Mouse (Mus musculus) heart, postnatal 25 days (tissue): ENCODE measurements around the gene Rasd1. TPM values are rescaled to one million over a fixed set of nuclear protein-coding genes. Genes with fewer than 3 reads are reported as not detected.
"Not testable (repeated sequence)": the region's sequence is repeated elsewhere in the genome, so short reads cannot be mapped to it uniquely, and the experiment has no call there.

Experiments
- DNase-seq: peaks from one replicate; pipeline ENCODE4 v3.0.0; 2022; ENCODE audit warnings: low spot score
- intact Hi-C: fragments of 180-260 bp; cut with DNase I; formaldehyde crosslinking; loops from one replicate; pipeline ENCODE4 v1.15.1; 2025
- total RNA-seq, 2 experiments: library from RNA; stranded (reverse); gene quantifications; 2 replicates each; pipeline ENCODE4 v1.2.3; 2021

Rasd1 gene
- total RNA-seq, 2 experiments from 2014 or later, result 6.4 to 6.5 TPM

DNA sequence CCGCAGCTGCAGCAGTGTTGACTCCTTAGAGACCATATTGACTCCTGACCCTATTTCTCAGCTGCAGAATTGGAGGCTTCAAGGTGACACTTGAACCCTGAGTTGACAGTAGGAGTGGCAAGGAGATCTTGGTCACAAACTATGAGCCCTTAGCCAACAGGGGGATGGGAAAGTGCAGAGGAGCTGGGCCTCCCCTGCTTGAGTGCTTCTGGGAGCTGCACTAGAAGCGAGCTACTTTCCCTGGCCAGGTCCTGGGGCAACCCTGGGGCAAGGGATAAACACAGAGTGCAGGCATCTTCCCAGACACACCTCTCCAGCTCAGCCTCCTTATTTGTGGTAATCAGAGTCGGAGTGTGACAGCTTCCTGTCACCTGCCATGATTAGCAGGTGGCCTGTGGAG, 2.2 kb downstream of the Rasd1 start:
- no peak for DNase-seq

DNA sequence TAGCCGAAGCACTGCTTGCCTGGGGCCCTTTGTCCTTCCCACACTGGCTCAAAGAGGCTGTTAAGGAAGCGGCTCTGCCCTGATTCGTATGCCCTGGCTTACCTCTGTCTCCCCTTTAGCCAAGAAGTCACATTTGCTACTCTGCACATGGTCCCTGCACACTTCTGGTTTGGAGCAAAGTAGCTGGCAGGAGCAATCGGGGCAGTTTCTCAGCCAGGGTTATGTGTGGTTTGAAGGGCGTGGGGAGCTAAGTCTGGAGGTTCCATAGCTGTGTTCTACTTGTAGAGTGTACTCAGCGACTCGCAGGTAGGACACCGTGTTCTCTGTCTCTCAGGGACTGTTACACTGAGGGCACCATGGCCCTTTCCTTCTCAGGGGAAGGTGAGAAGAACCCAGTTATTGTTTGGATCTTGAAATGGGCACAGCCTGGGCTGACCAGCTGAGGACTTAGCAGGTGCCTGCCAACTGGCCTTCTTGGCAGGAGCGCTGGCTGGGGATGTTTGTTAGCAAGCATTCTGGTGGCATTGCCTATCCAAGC, 3.3 kb downstream of the Rasd1 start:
- intact Hi-C loops, result no loop called here
- no peak for DNase-seq

More for the DNA sequence above, 2.2 kb downstream of the Rasd1 start:
- intact Hi-C loops, result no loop called here

DNA sequence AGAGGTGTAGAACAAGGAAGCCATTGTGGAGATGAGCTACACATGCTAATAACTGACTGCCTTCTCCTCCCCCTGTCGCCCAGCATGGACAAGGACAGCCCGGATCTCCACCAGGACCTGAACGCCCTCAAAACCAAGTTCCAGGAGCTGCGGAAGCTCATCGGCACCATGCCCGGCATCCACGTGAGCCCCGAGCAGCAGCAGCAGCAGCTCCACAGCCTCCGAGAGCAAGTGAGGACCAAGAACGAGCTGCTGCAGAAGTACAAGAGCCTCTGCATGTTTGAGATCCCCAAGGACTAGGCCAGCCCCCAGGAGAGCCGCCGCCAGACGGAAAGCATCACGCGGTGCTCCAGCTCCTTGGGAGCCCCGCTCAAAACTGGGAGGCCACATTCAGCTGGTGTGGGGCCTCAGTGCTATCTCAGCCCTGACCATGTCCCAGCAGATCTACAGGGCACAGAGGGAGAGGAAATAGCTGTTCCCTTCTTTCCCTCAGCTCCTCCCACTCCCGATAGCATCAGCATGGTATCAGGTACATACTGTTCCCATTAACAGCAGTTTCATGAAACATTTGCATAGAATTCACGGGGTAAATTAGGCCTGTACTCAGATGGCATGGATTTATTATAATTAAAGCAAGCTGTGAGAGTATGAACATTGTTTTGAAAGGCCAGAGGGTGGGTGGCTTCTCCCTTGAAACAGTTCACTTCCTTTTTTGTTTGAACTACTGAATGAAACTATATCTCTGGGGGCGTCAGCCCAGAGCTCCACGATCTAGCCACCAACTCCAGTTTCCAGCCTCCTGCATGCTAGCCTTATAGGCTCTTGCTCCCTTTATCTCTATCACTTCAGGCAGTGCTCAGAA, 4.0 kb downstream of the Rasd1 start:
- DNase-seq, result no peak
- intact Hi-C loops, result no loop called here

DNA sequence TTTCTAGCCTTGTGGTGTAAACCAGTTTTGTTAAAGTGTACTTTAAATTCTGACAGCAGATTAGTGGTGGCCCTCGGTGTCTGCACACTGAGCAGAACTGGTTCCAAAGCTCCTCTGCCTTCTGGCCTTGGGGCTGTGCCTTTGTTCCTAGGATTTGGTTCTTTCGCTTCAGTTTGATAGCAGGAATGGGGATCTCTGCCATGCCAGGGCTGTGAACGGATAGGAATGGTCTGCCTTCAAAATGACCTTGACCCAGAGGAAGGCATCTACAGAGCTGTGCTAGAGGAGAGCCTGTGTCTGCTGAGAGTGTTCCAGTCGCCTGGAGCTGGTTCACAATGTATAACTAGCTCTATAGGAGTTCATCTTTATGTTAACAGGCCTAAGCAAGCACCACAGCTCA, 5.3 kb downstream of the Rasd1 start:
- no peak for DNase-seq
- intact Hi-C loops, result no loop called here

DNA sequence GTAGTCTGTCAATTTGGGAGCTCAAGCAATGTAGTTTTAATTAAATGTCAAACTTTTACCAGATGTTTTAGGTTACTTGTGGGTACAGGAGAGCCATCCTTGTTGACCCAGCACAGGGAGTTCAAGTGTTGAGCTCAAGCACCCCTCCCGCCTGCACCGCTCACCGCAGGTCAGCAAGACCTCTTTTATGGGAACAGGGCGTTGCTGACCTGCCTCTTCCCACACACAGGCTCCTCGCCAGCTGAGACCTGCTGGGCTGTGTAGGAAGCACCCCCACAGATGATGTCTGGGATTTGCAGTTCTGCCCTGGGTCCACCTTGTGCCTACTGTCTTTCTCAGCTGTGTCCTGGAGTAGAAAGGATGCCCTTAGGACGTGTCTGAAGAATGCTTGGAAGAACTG, 8.0 kb downstream of the Rasd1 start:
- intact Hi-C loops, result no loop called here
- no peak for DNase-seq

DNA sequence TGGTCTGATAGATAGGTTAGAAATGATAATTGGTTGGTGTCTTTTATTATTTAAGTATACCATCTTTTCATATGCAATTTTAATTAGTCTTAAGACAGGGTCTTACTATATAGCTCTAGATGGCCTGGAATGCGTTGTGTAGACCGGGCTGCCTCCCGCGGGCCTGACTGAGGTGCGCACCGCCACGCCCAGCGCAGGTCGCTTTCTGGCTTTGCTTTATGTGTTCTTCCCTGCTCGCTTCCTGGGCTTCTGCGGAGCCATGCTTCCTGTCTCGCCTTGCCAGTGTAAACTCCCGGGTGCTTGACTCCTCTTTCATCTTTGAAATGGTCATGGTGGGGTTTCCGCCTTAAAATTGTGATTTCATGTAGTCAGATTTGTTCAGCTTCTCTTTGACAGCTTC, 11.9 kb downstream of the Rasd1 start:
- intact Hi-C loops, result no loop called here
- no peak for DNase-seq

DNA sequence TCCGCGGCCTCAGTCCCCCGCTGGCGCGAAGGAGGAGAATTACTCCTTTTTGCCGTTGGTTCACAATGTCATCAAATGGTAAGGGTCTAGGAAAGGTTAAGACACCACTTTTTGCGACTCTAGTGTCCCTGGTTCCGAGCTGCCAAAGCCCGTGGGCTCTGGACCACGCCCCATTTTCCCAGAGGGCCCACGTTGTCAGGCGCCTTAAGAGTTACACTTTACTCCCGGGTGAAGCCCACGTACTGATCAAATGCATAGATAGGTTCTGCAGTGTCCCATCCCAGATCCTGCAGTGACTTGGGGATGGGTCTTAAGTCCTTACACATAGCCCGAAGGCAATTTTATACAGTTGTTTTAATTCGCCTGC, 16.4 kb downstream of the Rasd1 start:
- no peak for DNase-seq
- intact Hi-C loops, result loop anchor here (5.0 kb wide), 1 partner anchor 46 kb away; no protein-coding TSS in a partner anchor

DNA sequence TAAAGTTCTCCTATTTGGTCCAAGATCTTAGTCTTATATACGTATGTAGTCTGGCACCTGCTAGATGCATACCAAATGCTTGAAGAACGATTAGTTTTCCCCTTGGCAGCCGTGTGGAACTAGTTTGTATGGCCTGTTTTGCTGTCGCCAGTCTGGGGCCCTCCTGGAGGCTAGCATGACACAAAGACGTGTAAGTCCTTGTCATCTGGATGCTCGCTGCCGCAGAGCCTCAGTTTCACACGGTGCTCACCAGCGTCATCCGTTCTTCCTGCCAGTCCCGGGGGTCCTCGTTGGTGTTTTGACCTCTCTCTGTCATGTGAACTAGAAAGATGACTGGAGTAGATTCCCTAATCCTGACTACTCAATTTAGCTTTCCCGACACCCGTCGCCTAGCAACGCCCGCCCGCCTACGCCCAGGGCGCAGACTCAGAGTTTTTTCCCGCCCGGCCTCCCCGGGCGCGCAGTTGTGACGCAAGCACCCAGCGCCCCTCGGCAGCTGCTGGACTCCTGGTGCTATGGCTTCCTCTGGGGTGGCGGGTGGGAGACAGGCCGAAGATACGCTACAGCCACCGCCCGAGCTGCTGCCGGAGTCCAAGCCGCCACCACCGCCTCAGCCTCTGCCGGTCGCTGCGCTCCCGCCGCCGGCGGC, 16.9 kb downstream of the Rasd1 start, which contains the start of gene Med9:
TSS of gene Med9 (plus strand) at position 455 of the 649 bp plus-strand sequence.
- DNase-seq, result peak; percentile 87
- intact Hi-C loops, result loop anchor here (5.0 kb wide), 1 partner anchor 46 kb away; no protein-coding TSS in a partner anchor

DNA sequence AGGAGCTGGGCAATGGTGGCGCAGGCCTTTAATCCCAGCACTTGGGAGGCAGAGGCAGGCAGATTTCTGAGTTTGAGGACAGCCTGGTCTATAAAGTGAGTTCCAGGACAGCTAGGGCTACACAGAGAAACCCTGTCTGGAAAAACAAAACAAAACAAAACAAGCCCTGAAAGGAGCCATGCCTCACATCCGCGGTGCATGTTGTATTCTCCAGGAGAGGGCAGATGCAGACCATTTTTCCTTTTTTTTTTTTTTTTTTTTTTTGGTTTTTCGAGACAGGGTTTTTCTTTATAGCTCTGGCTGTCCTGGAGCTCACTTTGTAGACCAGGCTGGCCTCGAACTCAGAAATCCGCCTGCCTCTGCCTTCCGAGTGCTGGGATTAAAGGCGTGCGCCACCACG, 19.9 kb downstream of the Rasd1 start:
- not testable (repeated sequence) for DNase-seq
- intact Hi-C loops, result loop anchor here (5.0 kb wide), 1 partner anchor 43 kb away; no protein-coding TSS in a partner anchor

DNA sequence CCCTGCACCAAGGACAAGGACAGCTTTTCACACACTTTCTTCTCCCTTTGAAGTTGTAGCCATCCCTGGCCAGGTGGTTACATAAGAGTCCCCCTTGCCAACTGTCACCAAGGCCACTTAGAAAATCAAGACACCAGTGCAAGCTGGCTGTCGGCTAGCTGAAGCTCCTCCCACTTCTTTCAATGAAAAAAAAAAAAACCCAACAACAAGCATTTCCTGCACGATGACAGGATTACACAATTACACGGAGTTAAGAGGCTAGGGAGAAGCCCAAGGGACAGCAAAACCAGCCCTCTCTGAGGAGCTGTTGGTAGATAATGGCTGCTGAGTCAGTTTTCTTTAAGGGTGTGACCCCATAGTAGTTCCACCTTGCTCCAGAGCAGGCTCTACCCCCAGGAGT, 23.4 kb downstream of the Rasd1 start:
- intact Hi-C loops, result no loop called here
- DNase-seq, result no peak

DNA sequence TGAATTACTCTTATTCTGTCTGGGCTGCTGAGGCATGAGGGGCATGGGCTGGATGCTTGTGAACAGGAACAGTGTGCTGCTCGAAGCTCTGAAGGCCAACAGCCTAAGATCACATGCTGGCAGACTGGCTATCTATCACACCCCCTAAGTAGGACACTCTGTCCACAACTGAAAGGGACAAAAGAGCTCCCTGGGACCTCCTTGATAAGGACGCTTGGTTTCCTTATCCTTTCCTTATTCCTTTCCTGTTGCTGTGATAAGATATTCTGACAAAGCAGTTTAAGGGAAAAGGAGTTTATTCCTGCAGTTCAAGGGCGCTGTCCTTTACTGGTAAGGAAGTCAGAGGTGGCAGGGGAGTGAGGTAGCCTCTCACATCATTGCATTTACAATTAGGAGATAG, 24.1 kb downstream of the Rasd1 start:
- no peak for DNase-seq
- intact Hi-C loops, result no loop called here

DNA sequence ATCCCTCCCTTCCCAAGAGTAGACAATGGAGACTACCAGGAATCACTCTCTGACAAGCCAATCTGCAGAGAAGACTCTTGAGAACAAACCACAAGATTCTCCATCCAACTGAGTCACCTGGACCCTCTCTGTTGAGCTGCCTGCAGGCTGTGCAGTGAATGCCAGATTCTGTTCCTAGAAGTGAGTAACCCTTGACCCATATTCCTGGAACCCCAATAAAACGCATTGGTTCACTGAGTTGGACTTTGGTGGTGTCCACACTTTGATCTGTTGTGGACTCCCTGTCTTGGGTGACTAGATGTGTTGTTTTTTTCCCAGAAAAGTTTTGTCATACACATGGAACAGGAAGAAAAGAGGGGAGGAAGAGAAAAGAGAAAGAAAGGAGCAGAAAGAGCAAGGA, 24.9 kb downstream of the Rasd1 start:
- no peak for DNase-seq
- intact Hi-C loops, result no loop called here

DNA sequence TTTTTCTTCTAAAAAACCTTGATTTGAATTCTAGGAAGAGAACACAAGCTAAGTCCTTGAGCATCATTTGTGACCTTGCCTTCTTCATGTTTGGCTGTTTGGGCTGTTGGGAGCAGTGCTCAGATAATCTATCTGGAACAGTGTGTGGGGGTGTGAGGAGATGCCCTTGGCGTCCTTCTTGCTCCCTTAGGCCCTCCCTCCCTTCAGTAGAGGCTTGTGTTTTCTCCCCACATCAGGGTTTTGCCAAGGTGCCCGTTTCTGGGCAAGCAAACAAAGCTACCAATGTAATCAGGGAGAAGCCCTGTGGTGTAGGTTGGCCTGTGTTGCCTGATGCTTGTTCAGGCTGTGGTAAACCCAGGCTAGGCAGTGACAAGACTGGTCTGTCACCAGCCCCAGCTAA, 27.1 kb downstream of the Rasd1 start:
- DNase-seq, result no peak
- intact Hi-C loops, result no loop called here

DNA sequence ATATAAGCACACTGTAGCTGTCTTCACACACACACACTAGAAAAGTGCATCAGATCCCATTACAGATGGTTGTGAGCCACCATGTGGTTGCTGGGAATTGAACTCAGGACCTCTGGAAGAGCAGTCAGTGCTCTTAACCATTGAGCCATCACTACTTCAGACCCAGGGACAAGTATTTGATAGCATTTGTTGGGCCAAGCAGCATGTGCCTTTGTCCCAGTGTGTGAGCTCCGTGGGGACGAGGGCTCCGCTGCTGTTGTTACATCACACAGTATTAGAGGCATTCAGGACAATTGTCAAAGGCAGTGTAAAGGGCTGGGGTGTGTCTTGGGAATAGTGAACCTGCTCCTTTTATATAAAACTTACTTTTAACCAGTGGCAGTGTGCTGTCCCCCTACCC, 27.7 kb downstream of the Rasd1 start:
- no peak for DNase-seq
- intact Hi-C loops, result no loop called here

DNA sequence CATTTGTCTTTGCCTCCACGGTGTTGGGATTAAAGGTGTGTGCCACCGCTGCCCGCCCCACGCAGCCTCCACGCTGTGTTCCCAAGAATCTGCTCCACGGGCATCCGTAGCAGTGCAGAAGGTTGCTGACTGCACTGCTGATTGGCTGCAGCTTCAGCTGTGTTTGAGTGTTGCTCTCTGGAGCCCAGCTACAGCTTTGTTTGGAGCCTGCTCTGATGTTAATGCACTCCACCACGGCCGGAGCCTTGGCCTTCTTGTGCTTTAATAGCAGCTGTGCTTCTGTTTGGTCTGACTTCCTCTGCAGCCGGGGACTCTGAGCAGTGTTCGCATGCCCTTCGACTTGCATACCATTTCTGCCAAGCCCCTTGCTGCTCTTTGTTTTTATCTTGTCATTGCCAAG, 30.8 kb downstream of the Rasd1 start:
- intact Hi-C loops, result no loop called here
- DNase-seq, result no peak

DNA sequence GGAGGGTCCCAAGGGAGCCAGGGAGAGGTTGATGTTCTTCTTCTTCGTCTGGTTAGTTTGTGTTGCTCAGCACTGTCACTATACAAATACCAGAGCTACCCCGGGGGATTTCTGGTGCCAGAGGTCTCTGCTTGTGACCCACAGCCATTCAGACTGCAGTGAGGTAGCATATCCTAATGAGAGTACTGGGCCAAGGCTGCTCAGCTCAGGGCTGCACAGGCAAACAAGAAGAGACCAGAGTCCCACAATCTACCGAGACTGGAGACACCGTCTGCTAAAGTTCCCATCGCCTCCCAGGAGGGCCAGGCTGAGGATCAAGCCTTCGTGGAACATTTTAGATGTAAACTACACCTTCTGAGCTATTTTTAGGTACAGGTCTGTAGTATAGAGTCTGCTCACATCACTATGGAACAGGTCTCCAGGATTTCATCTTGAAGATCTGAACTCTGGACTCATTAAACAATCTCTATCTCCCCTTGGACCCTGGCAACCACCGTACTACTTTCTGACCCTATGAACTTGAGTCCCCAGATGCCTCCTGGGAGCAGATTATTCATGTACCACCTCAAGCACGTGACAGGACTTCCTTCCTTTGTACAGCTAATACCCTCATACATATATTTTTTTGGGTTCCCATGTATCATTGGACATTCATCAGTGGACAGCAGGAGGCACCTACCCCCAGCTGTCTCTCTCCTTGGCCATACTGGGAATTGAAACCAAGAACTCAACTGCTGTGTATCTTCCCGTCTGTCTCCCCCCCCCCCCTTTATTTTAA, 32.0 kb downstream of the Rasd1 start:
- intact Hi-C loops, result no loop called here
- DNase-seq, result no peak

DNA sequence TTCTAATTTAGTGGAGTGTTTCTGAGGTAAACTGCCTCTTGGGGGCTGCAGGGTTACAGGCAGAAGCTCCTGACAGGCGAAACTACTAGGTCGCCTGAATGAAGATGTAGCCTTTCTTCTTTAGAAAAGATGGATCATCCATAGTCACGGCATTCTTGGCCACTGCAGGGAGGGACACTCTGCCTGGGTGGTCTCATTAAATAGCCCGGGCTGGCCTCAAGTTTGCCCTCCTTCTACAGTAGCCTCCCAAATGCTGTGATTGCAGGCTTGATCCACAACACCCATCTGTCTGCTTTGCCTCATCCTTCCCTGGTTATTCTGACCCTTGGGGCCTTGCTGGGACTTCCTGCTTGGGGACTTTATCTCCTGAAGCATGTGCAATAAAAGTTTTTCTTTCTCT, 34.7 kb downstream of the Rasd1 start:
- intact Hi-C loops, result no loop called here
- no peak for DNase-seq

DNA sequence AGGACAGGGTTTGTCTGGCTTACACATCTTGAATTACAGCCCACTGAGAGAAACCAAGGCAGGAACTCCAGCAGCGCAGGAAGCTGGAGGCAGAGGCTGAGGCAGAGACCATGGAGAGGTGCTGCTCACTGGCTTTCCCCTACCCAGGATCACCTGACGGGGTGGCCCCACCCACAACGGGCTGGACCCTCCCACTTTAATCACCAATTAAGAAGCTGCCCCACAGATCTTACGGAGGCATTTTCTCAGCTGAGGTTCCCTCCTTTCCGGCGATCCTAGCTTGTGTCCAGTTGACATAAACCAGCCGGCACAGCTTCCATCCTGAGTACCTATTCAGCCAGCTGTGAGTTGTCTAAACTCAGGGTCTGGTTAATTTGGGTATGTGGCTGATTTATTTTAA, 43.5 kb downstream of the Rasd1 start:
- intact Hi-C loops, result no loop called here
- no peak for DNase-seq

DNA sequence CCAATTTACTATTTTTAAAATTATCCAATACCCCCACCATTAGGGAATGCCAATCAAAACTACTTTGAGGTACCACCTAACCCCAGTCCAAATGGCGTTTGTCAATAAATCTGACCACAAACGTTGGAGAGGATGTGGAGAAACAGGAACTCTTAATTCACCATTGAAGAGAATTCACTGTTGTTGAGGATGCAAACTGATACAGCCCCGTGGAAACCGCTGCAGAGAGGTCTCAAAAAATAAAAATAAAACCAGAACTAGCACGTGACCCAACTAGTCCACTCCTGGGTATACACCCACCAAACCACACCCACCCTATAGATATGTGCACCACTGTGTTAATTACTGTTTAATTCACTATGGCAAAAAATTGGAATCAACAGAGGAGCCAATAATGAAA, 44.4 kb downstream of the Rasd1 start:
- no peak for DNase-seq
- intact Hi-C loops, result no loop called here

DNA sequence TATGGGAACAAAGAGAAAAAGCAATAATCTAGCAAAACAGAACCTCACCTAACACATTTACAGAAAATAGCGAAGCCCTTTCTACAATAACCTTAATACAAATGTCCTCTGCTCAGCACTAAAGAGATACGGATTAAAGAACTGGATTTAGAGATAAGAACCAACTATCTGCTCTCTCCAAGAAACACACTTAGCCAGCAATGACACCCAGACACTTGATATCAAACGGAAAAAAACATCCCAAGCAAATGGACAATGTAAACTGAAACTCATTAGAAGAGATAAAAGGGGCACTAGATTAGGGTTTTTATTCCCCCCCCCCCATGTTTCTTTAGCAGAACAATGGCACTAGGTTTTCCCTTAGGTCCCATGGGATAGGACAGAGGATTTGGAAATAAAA, 45.3 kb downstream of the Rasd1 start:
- intact Hi-C loops, result no loop called here
- no peak for DNase-seq
